Mouse (Mus musculus) 3134 (cell line): ENCODE results near the gene Mfge8.

Experiments used
- DNase-seq: peaks from one replicate; pipeline ENCODE4 v3.0.0-alpha.2; 2011; ENCODE audit warnings: low spot score; ENCODE audit not compliant: insufficient read length; ENCODE audit errors: extremely low read depth

Mfge8 gene

DNA sequence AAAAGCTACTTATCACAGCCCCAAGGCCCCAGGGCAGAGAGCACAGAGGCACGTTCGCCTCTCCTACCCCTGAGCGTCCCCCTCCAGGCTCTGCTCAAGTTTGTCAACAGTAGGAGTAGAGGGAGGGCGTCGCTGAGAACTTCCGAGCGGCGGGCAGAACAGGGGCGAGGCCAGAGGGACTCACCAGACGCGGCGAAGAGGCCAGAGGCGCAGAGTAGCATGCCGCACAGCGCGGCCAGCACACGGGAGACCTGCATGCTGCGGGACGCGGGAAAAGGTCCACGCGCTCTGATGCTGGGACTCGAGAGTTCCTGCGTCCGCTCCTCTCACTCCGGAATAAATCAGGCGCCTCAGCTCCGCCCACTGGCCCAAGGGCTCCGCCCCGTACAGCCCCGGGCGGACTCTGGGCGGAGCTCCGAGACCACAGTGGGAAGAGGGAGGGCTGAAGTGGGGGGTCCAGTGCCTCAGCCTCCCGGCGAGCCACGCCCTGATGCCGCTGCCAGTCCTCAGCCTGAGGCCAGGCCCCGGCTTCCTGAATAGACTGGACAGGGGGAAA, at the start of gene Mfge8:
TSS of gene Mfge8 (minus strand) at position 350 of the 556 bp plus-strand sequence.
- DNase-seq: peak; percentile 96

DNA sequence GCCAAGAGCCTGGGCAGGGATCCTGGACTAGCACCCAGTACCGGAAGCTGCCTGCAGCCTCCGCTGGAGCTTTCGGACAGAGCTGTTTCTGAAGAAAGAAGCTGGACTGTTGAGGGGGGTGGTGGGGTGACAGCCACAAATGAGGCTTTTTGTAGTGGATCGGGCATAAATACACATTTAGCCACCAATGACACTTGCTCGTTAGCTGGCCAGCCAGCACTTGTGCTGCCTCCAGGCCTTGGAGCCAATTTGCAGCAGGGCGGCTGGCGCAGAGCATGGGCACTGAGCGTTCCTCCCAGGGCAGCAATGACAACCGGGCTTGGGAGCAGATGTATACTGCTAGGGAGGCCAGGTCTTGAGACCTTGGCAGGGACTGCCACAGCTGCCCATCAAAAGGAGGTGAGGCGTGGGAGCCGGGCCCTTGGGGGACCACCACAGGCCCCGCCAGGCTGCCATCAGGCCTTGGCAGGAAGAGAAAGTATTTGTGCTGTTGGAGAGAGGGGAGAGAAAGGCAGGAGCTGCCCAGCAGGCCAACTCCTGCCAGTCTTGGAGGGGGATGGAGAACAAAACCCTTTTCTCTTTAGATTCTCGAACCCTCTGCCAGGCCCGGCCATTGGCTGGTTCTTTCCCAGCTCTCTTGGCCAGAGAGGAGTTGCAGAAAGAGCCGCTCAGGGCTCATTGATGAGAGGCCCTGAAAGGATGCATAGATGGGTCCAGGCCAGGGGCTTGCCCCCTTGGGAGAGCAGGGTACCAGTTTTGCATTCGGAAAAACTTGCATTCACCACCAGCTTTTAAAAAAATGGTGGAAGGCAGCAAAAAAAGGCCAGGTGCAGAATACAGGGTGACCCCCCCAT, 45.9 kb upstream of the Mfge8 start:
- DNase-seq: no peak

DNA sequence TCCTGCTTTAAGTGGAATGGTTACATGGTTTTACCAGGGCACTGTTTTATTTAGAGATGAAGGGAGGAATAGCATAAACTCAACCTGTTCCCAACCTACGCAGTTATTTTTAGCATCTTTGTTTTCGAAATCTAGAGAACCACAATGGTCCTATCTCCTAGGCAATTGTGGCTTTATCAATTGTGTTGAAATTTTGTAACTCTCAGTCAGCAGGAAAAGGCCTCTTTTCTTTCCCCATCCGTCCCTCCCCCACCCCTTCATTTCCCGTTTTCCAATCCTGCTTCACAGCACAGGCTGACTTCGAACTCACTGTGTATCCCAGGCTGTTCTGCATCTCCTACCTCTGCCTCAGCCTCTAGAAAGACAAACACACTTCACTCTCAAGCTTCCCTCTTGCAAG, 45.1 kb upstream of the Mfge8 start:
- no peak for DNase-seq

DNA sequence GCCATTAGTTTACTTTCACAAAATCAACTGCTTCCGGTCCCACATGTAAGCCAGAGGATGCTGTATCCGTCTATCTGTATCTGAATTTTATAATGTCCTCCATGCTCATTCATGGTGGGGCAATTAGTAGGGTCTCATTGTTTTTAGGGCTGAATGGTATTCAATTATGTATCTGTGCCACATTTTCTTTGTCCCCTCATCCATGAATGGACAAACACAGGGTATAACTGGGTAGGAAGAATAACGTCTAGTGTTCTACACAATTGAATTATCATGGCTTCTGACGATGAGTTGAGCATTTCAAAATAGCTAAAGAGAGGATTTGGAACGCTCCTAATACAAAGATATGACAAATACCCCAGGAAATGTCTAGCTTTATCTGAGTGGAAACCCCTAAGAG, 42.6 kb upstream of the Mfge8 start:
- no peak for DNase-seq

DNA sequence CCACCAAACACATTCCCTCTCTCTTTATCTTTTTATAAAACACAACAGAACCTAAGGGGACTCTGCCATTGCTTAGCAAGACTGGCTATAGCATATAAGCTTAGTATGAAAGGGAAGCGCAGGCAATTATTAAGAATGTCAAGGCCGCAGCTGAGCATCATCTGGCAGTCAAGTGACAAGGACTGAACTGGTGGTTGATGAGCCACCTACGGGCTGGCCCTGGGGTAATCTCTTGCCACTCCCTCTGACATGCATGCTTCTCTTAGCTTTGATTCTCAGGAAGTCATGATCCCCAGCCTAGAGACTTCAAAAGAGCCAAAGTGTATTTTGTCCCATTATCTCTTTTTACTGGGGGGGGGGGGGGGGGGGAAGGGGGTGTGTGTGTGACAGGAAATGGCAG, 41.7 kb upstream of the Mfge8 start:
- DNase-seq: no peak

DNA sequence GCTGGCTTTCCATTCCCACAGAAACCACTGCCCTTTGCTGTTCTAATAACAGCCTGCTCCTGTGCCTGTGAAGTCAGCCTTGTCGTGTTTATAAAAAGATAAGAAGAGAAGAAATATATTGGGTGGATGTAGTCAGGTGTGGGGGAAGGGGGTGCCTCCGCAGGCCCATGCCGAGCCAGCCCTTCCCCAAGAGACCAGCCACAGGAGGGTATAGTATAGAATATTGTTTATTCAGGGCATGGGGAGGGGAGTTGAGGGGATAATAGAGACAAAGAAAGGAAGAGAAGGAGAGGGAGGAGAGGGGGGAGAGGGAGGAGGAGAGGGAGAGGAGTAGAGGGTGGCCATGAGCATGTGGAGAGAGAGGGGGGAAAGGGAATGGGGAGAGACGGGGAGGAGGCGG, 40.4 kb upstream of the Mfge8 start:
- DNase-seq: no peak

DNA sequence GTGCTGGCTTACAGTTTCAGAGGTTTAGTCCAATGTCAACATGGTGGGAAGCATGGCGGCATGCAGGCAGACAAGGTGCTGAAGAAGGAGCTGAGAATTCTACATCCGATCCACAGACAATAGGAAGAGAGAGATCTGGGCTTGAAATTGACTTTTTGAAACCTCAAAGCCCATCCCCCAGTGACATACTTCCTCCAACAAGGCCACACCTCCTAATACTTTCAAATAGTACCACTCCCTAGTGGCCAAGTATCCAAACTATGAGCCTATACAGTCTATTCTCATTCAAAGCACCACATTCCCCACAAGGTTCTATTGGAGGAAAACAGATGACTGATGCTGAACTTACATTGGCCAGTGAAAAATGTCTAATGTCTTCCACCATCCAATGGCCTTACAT, 38.7 kb upstream of the Mfge8 start:
- no peak for DNase-seq

DNA sequence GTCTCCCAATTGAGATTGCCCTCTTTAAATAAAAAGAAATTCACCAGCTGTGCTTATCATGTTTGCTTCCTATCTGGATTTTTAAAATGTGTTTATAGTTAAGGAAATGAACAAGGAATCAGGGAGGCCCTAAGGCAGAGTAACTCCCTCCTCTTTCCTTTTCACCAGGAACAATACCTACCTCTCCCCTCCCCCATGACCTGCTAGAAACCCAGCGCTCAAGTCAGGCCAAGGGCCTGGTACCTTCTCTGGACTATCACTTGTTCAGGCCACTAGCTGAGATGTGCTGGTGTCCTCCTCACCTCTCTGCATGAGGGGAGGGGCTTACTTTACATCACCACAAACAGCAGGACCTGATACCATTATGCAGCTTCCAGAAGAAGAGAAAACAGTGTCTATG, 34.6 kb upstream of the Mfge8 start:
- no peak for DNase-seq

DNA sequence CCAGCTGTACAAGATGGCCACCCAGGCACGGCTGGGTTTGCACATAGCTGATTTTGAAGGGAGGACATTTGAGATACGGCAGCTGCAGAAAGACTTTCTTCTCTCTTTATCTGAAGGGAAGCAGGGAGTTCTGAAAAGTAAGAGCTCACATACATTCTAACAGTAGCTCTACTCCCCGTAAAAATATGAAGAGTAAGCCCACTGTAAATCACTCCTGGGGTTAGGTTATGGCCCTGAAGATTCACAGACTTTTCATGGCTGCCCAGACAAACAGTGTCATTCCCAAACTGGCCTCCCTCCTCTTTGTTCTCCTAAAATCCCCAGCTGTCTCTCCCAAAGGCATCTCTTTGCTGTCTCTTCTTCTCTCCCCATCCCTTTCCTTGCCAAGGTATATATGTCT, 24.9 kb upstream of the Mfge8 start:
- no peak for DNase-seq

DNA sequence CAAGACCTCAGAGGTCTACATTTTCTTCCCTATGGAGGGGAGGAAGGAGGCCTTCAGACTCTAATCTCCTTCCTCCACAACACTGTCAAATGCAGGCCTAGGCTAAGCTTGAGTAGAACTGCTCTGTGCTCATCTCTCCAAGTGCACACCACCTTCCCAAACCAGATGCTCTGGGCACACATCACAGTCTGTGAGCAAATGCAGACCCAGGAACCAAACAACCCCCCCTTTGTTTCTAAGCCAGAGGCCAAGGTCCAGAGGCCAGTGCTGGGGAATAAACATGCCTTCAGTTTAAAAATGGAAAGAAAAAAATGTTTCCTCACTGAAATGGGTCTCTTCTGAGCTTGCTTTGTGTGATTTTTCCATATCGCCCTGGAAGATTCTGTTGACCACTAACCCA, 22.9 kb upstream of the Mfge8 start:
- DNase-seq: no peak

DNA sequence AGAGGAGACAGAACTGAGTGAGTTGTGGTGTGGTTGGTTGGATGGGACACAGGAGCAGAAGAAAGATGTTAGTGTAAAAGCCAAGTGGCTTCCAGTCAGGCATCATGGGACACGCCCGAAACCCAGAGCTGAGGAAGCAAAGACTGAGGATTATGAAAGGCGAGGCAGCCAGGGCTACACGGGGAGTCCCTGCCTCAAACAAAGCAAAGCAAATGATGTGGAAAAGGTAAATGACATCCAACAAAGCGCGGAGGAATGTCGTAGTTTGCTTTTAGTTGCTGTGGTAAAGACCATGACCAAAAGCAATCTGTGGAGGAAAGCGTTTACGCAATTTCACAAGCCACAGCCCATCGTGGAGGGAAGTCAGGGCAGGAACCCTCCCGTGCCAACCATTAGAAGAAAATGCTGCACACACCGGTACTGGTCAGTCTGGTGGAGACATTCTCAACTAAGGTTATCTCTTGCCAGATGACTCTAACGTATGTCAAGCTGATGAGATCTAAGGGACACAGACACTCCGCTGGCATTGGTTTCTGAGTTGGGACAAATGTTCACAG, 18.2 kb upstream of the Mfge8 start:
- DNase-seq: no peak

DNA sequence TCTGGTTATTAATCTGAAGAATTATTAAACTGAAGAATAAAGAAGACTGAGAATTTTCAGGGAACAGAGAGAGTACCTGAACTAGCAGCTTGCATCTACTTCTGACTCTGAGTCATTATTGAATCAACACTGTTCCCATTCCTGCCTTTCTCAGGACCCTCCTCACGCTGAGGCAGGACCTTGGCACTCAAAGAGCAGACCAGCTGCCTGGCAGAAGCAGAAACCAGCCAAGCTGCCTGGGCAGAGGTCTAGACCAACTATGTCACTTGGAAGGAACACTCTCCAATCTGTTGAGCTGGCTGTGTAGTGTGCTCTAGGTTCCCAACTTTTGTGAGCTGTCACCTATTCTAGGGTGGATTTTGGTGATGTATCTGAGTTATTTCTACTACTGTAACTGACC, 10.5 kb upstream of the Mfge8 start:
- no peak for DNase-seq

DNA sequence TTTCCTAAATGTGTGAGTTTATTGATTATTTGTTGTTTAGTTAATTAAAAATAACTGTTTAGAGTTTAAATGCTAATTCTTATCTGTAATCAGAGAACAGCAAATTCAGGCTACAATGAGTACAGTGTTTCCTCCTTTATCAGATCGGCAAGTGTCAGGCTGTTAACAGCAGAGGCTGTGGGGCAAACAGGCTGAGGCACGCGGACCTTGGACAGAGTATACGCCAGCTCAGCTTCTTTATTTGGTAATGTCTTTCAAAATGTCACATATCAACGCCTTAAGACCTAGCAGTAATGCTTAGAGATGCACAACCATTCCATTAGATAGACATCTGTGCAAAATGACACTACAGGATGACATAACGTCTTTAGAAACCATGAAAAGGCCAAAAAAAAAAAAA, 662 bp upstream of the Mfge8 start:
- DNase-seq: no peak

DNA sequence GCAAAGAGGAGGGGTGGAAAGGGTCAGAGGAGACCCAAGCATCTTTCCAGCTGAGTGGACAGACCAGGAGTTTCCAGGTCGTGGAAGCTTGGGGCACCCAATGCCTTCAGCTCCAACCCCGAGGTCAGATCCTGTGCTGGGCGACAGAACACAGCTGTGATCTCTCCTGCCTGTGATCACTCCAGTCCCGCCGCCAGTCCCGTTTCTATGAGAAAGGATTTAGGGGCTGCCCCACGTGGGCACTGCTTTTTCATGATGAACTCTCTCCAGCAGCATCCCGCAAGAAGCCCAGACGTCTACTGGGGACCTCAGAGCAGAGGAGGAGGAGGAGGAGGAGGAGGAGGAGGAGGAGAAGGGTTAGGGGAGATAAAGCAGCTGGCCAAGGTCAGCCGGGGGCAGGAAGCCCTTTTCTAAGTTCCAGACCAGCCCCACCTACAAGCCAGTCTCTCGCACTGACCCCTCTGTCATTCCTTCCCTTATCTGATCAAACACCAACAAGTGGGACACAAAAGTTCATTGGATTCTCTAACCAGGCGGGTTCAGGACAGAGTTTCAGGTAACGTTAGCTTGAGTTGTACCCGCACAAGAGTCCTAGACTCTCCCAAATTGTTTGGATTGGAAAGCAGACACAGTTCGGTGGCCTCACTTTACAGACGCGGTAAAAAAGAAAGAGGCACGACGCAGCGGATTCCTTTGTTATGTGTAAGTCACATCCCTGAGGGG, 768 bp downstream of the Mfge8 start:
- peak; percentile 28 for DNase-seq

DNA sequence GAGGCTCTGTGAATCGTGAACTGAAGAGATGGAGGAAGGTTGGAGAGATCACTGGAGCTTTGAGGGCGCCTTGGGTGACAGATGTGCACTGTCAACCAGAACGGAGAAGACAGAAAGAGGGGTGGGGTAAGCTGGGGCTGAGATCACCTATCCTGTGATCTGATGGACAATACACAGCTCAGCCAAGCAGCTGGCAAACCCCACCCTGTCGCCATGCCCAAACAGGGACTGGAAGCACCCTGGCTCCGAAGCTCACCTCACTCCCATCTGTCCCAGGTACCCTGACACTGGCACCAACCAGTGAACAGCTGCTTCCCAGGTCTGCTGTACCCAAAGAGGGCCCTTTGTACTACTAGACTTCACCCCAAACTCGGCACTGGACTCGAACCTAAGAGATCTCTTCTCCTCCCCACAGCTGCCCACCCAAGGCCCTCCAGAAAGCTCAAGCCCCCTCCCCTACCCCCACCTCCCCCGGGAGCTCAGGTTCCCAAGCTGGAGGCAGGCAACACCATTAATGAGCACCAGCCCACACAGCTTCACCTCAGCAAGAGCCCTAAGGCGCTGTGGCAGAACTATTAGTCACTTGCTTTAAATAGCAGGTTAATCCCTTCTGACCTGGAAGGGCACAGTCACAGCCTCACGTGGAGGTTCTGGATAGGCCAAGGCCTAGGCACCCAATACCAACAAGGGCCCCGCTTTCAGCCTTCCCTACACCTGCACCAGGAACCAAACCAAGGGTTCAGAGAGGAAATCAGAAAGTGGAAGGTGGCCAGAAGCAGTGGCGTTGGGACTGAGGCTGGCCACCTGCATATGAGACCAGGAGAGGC, 1.6 kb downstream of the Mfge8 start:
- DNase-seq: peak; percentile 53

DNA sequence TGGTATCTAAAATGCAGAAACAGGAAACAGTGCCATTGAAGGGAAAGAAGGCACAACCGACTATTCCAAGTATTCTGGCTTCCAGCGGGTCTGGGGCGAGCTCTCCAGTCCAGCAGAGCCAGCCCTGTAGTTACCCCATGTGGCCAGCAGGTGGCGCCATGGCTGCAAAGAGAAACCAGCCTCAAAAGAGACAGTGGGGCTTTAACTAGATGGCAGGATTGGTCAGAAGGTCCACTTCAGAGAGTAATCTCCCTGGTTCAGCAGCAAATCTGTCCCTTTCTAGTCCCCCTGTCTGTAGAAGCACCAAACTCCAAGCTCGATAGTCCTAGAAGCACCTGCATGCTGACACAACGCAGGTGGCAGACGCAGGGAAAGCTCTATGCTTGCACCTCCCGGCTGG, 8.0 kb downstream of the Mfge8 start:
- peak; percentile 48 for DNase-seq

DNA sequence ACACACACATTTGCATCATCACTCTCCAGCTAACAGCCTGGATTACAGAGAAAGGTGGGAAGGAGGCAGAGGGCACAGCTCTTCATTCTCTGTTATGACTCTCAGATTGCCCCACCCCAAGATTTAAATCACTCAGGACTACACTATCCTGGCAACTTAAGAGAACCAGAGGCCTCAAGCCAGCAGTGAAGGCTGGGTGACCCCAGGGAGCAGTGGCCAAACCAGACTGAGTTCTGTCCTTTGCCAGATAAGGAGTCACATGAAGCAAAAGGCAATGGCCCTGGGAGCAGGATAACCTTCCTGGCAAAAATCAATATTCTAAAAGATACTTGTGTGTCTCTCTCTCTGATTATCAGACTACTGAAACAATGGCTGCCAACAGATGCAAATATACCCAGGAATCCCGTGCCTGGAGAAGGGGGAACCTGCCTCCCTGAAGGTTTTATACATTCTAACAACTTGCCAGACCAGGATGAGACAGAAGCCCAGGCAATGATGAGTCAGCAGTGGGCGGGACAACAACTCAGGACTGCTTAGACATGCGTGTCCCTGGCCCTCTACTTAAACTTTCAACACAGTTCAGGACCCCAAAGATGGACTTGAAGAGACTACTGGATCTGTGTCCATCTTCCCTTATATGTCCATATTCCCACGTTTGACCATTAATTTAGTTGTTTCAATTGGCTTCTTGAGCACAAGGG, 8.8 kb downstream of the Mfge8 start:
- DNase-seq: peak; percentile 43

DNA sequence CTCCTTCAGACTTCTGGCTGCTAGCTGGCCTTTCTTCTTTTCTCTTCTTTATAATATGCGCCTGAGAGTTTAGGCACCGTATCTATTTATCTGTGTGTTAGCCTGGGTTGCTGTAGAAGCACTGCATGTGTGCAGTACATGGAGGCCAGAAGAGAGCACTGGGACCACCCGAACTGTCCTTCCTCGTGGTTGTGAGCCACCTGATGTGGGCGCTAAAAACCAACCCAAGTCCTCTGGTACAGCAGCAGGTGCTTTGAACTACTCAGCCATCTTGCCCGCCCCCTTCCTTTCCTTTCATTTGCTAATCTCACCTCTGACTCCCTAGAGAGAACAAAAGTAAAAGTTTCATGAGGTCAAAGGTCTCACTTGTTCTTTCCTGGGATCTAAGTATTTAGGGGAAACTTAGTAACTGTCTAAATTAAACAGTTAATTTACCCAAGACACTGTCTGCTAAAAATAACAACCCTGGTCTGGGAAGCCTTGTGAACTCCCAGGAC, 9.5 kb downstream of the Mfge8 start:
- no peak for DNase-seq

DNA sequence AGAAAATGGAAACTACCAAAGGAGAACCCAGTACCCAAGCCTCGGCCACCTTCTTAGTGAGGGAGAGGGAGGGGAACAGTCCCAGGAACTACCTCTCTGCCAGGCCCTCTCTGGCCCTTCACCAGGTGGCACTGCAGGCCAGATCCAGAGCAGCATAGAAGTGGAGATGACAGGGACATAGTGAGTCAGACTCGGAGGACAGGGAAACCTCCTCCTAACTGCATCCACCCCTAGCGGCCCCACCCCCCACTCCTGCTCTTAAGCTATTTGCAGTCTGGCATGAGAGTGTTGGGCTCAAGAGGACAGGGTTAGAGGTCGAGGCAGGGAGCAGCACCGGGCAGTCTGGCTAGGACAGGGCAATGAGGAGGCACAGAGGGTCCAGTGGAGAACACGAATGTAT, 15.5 kb downstream of the Mfge8 start:
- no peak for DNase-seq

DNA sequence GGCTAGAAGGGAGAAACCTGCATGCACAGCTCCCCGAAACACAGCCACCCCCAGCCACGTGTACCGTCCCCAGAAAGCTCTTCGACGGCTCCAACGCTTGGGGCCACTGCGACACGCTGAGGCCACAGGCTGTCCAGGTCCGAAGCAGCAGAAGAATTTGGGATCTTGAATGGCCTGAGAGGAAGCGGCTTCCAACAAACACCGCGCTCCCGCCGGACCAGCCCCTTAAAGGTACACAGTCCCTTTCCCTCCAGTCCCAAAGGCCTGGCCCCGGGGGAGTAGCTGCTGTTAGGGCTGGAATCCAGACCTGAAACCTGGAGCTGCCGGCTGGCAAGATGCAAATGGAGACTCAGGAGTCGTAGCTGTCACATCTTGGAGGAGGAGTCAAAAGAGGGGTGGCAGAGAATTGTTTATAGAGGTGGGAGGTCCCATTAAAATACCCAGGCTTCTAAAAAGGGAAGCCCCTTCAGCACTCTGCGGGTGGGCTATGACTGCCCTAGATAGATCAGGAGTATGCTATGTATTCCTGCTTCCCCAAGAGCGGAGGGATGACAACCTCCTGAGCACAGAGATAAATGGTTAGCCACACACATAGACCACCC, 17.9 kb downstream of the Mfge8 start, which contains the start of gene Hapln3:
TSS of gene Hapln3 (minus strand) at position 176 of the 602 bp plus-strand sequence.
- DNase-seq: no peak
